Mouse (Mus musculus) thymus, postnatal 0 days (tissue): Measurements from ENCODE around the gene Olfr1204. TPM values are rescaled to one million over a fixed set of nuclear protein-coding genes. Genes with fewer than 3 reads are reported as not detected.

ENCODE experiments used
- DNase-seq: peaks from one replicate; pipeline ENCODE4 v3.0.0-alpha.2; 2015; ENCODE audit warnings: low spot score
- polyA plus RNA-seq: library from polyadenylated mRNA; unstranded; fragments of >200 nt; fragmentation: Nextera tagmentation; extraction: Ambion mirVana; gene quantifications from 2 replicates; pipeline ENCODE4 v1.2.1, GENCODE M21; 2015

Olfr1204 gene
- polyA plus RNA-seq: not detected in 2 replicates

DNA sequence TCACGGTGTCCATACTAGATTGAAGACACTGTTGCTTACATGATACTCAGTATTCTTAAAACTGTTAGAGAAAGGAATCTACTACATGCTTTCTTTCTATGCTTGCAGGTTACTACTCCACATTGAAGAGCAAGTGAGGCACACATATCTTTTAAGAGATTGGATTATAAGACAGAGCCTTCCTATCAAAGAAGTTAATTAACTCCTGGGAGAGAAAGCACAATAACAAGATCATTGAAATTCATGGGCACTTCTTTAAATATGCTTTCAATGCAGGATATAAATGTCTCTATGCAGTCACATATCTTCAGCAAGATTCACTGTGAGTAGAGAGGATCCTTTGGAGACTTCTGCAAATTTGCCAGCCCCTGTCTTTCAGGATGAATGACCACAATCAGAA is at the start of gene Olfr1204:
Olfr1204 (plus strand) TSS at position 301 of the 400 bp plus-strand sequence.
- DNase-seq: no peak

- no peak for DNase-seq
Observed at GRCm38 (mm10) chr2:88814196-88814595, 34.9 kb upstream of the Olfr1204 start, which contains the start of gene Olfr1202. Olfr1202 (plus strand) TSS chr2:88814496.

- no peak for DNase-seq
Observed at GRCm38 (mm10) chr2:88829437-88829836, 19.7 kb upstream of the Olfr1204 start, which contains the start of gene Olfr1205. Olfr1205 (plus strand) TSS chr2:88829737.

- no peak for DNase-seq
Observed at GRCm38 (mm10) chr2:88838477-88838876, 10.6 kb upstream of the Olfr1204 start.

DNA sequence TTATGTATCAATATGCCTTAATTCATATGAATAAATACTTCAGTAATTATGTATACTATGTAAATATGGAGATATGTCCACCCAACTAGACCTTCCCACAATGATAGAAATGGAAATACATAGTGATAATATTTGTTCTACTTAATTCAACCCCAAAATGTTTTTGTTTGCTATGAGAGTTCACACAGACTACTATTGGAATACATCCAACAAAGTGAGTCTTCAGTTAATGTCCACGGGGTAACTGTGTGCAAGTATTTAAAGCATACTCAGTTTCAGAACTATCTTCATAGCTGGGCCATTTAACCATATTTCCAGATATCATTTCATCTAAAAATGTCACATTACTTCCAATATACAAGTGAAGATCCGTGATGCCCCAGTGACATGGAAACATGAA is 13.8 kb downstream of the Olfr1204 start, which contains the start of gene Olfr1206:
Olfr1206 (plus strand) TSS at position 301 of the 400 bp plus-strand sequence.
- DNase-seq: no peak

- no peak for DNase-seq
Observed at GRCm38 (mm10) chr2:88902211-88902610, 53.1 kb downstream of the Olfr1204 start, which contains the start of gene Olfr1208. Olfr1208 (minus strand) TSS chr2:88902311.

Other genes with a start within 250 kb of the Olfr1204 start
- not detected in 2 replicates for gene Olfr1191-ps1, start 208.8 kb upstream of the Olfr1204 start, polyA plus RNA-seq
- not detected in 2 replicates for gene Olfr1192-ps1, start 200.8 kb upstream of the Olfr1204 start, polyA plus RNA-seq
- gene Olfr1193, start 173.7 kb upstream of the Olfr1204 start, polyA plus RNA-seq: not detected in 2 replicates
- not detected in 2 replicates for gene Olfr1195, start 160.1 kb upstream of the Olfr1204 start, polyA plus RNA-seq
- gene Olfr1196, start 144.7 kb upstream of the Olfr1204 start, polyA plus RNA-seq: not detected in 2 replicates
- not detected in 2 replicates for gene Olfr1197, start 116.9 kb upstream of the Olfr1204 start, polyA plus RNA-seq
- not detected in 2 replicates for gene Olfr1198, start 97.9 kb upstream of the Olfr1204 start, polyA plus RNA-seq
- not detected in 2 replicates for gene Olfr1199, start 88.8 kb upstream of the Olfr1204 start, polyA plus RNA-seq
- not detected in 2 replicates for gene Olfr1200, start 78.8 kb upstream of the Olfr1204 start, polyA plus RNA-seq
- not detected in 2 replicates for gene Olfr1201, start 56.3 kb upstream of the Olfr1204 start, polyA plus RNA-seq
- gene Olfr1202, start 34.8 kb upstream of the Olfr1204 start, polyA plus RNA-seq: not detected in 2 replicates
- gene Olfr1205, start 19.6 kb upstream of the Olfr1204 start, polyA plus RNA-seq: not detected in 2 replicates
- not detected in 2 replicates for gene Olfr1206, start 13.9 kb downstream of the Olfr1204 start, polyA plus RNA-seq
- gene Olfr1208, start 53.0 kb downstream of the Olfr1204 start, polyA plus RNA-seq: not detected in 2 replicates
- not detected in 2 replicates for gene Olfr1209, start 65.9 kb downstream of the Olfr1204 start, polyA plus RNA-seq
- gene Olfr1211, start 88.8 kb downstream of the Olfr1204 start, polyA plus RNA-seq: not detected in 2 replicates
- gene Olfr1212, start 104.7 kb downstream of the Olfr1204 start, polyA plus RNA-seq: not detected in 2 replicates
- not detected in 2 replicates for gene Gm13762, start 131.0 kb downstream of the Olfr1204 start, polyA plus RNA-seq
- gene Olfr1214, start 143.4 kb downstream of the Olfr1204 start, polyA plus RNA-seq: not detected in 2 replicates
- gene Olfr1215, start 157.7 kb downstream of the Olfr1204 start, polyA plus RNA-seq: not detected in 2 replicates
- not detected in 2 replicates for gene Olfr1216, start 169.0 kb downstream of the Olfr1204 start, polyA plus RNA-seq
- not detected in 2 replicates for gene Olfr1217, start 182.8 kb downstream of the Olfr1204 start, polyA plus RNA-seq
- not detected in 2 replicates for gene Olfr1218, start 211.9 kb downstream of the Olfr1204 start, polyA plus RNA-seq
- gene Olfr1219, start 234.2 kb downstream of the Olfr1204 start, polyA plus RNA-seq: not detected in 2 replicates